Comparison of ENCODE assay signal across 8 mouse cellular contexts in genomic region chr9:63843883-63844485, GRCm38 (mm10).
A peak's percentile ranks its signal among the peaks of the same experiment; 100 is the strongest.
DNase-seq lines count a peak whose midpoint lies in the region; ATAC-seq and TF ChIP-seq lines count a peak whose summit lies in the region.

No protein-coding gene starts in this region.

- H3K27me3 ChIP-seq in cerebellum, adult 2 months (ENCODE audit: control insufficient read depth, insufficient read depth, low read length), result no peaks in the 10 kb centered on the region

- intact Hi-C loops in left cerebral cortex, adult 2 months (cut with DNase I), result loop anchor here (1.0 to 5.0 kb wide), 3 partner anchors 194 to 707 kb away; no protein-coding TSS in a partner anchor

- WGBS in cerebellum, adult 2 months, result 32% methylated on average over 10 of the region's 10 CpGs

- no peak overlapping the region for H3K27ac ChIP-seq in cerebellum, adult 2 months (ENCODE audit: insufficient read depth, low read length)
- H3K27ac ChIP-seq in left cerebral cortex, adult 2 months, result no peak overlapping the region

- peak; percentile 96 for TF ChIP-seq CTCF in cerebellum, adult 2 months (IDR thresholded peaks at IDR 0.05; ENCODE audit: borderline replicate concordance, insufficient read depth, low read depth, low read length)
- peak; percentile 94 for TF ChIP-seq CTCF in left cerebral cortex, adult 2 months (IDR thresholded peaks at IDR 0.05)

- TF ChIP-seq POLR2A in cerebellum, adult 2 months (IDR thresholded peaks at IDR 0.05; ENCODE audit: borderline replicate concordance, insufficient read depth, low read length), result no peak

- no peaks in the 10 kb centered on the region for H3K4me1 ChIP-seq in cerebellum, adult 2 months (ENCODE audit: control insufficient read depth, insufficient read depth, low read length)

- no peak for ATAC-seq in cerebellum, adult (ENCODE audit: insufficient number of reproducible peaks, low FRiP score, low TSS enrichment)
- peak; percentile 75 for ATAC-seq in inflammation-experienced regulatory T-cells, adult 6 months

- H3K4me3 ChIP-seq in cerebellum, adult 2 months (replicated peaks; ENCODE audit: insufficient read depth, low read depth, low read length), result no peak overlapping the region
- no peak overlapping the region for H3K4me3 ChIP-seq in left cerebral cortex, adult 2 months

- DNase-seq in cerebellum, adult 11 months, result peak; percentile 49
- peak; percentile 56 to 74 for DNase-seq in cerebellum, adult 2 months
- DNase-seq in forelimb bud, embryonic 11.5 days (ENCODE audit: low read depth, low spot score), result peak; percentile 84
- DNase-seq in left cerebral cortex, adult 2 months (ENCODE audit: extremely low spot score in 1 of 2, low spot score in 2 of 2), result peak; percentile 70 to 73
- peak; percentile 86 for DNase-seq in mesoderm, embryonic 11.5 days (ENCODE audit: low read depth, low spot score)
- DNase-seq in skeletal muscle tissue, adult 2 months (ENCODE audit: low read depth, low spot score), result peak; percentile 70
